Mouse (Mus musculus) common myeloid progenitor, adult 5-6 weeks (primary cell): ENCODE data around the gene Lyrm7. TPM values are rescaled to one million over a fixed set of nuclear protein-coding genes. Genes with fewer than 3 reads are reported as not detected.

Experiments
- ATAC-seq: replicated peaks from 2 replicates; pipeline ENCODE4 v1.8.0; 2016; ENCODE audit warnings: low read depth, mild to moderate bottlenecking, moderate TSS enrichment, inconsistent platforms; ENCODE audit not compliant: poor library complexity, severe bottlenecking
- total RNA-seq: library from RNA; stranded (forward); fragments of 200-1000, 187-1606 nt; gene quantifications from 2 replicates; pipeline ENCODE4 v1.2.3, GENCODE M21; 2017

Lyrm7 gene
- total RNA-seq, 1 experiment from 2014 or later, result 16.5 TPM

DNA sequence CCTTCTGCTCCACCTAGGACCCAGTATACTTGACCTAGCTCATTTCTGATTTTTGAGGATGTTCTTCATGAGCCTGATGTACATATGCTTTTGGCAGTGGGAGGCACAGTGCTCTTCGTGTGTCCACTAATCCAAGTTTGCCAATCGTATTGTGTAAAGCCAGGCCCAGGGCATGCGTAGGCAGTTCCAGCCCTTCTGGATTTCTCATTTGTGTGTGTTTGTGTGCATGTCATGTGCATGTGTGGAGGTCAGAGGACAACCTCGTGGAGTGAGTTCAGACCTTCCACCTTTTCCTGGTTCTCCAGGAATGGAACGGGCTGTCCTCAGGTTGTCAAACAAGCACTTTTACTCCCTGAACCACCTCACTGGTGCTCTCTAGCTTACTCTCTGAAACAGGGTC is 51.1 kb downstream of the Lyrm7 start:
- no peak for ATAC-seq

DNA sequence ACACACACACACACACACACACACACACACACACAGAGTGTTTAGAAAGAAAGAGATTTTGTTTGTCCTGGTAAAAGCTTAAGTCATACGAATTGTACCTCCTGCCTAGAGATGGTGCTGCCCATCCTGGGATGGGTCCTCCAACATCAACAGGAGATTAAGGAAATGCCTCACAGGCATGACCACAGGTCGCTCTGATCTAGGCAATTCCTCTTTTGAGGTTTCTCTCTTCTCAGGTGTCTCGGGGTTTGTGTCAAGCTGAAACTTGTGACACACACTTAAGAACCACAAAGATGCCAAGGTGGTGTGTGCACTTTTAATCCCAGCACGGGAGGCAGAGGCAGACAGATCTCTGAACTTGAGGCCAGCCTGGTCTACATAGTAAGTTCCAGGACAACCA is 52.5 kb downstream of the Lyrm7 start:
- ATAC-seq, result peak; percentile 37

DNA sequence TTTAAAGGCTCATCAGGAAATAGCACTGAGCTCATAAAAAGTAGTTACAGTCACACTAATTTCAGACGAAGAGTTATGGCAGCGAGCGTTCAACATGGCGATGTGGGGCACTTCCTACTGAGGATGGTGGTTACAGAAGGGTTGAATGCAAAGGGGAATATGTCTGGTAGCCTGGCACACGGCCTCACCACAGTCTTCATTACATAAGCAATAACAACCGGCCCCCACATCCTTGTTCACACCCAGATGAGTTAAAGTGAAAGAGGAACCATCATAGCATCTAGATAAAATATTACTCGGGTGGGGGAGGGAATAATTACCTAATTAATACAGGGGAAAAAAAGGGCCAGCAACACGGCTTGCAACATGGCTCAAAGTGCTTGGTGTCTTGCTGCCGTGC is 53.0 kb downstream of the Lyrm7 start:
- peak; percentile 96 for ATAC-seq

- no peak for ATAC-seq
These were observed 53.8 kb downstream of the Lyrm7 start for GRCm38 (mm10) chr11:54806891-54807290.

DNA sequence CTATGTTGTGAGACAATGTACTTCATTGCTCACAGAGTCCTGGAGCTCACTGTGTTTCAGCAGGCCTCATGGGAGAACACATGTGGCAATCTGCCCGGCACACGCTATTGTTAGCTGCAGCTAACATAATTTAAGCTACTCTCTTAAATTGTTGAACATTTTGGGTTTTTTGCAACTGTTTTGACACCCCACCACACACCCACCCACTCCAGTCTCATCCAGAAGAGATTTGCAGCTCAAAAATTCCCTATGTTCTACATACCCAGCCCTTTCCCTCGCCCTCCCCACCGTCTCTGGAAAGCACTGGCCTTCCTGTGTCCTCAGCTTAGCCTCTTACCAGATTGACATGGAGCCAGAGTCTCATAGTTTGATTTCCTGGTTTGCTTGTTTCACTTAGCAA is 55.5 kb downstream of the Lyrm7 start:
- ATAC-seq, result no peak

DNA sequence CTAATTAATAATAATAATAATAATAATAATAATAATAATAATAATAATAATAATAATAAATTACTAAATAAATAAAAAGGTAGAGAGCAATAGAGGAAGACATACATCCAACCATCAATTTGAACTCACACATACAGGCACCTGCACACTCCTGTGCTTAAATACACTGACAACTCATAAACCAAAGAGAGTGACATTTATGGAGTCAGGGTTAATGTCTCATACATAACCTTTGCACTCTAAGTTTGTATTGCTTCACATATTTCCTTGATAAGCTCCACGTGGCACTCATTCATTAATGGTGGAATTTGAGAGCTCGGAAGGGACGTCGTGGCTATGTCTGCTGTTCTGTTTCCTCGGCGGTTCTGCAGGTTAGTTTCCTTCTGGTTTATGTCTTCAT is 58.1 kb downstream of the Lyrm7 start:
- no peak for ATAC-seq

- ATAC-seq, result peak; percentile 99
These were observed 58.7 kb downstream of the Lyrm7 start for GRCm38 (mm10) chr11:54801791-54802558.

- no peak for ATAC-seq
These were observed 64.2 kb downstream of the Lyrm7 start for GRCm38 (mm10) chr11:54796551-54796950.

DNA sequence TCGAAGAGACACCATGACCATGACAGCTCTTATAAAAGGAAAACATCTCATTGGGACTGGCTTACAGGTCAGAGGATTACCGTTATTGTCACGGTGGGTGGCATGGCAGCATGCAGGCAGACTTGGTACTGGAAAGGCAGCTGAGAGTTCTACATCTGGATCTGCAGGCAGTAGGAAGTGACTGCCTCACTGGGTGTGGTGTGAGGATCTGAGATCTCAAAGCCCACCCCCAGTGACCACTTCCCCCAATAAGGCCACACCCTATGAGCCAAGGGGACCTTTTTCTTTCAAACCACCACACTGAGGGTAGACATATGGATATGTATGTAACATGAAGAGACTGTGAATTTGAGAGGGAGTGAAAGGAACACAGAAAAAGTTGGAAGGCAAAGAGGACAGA is 66.0 kb downstream of the Lyrm7 start:
- ATAC-seq, result peak; percentile 46

DNA sequence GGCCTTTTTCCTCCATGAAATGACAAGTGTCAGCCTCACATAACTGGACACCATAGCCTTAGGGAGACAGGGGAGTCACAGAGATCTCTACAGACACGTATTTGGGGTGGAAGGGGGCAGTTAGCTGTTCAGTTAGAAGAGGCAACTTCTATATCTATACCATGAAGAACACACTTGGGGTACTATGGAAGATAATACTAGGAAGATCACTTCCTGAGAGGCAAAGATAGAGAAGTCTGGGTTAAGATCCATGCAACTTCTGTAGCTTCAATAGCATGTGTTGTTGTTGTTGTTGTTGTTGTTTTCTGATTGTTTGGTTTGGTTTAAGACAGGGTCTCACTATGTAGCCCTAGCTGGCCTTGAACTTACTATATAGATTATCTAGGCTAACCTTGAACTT is 67.5 kb downstream of the Lyrm7 start:
- no peak for ATAC-seq

GRCm38 (mm10) chr11:54791458-54791857 is 69.3 kb downstream of the Lyrm7 start:
- ATAC-seq, result no peak

DNA sequence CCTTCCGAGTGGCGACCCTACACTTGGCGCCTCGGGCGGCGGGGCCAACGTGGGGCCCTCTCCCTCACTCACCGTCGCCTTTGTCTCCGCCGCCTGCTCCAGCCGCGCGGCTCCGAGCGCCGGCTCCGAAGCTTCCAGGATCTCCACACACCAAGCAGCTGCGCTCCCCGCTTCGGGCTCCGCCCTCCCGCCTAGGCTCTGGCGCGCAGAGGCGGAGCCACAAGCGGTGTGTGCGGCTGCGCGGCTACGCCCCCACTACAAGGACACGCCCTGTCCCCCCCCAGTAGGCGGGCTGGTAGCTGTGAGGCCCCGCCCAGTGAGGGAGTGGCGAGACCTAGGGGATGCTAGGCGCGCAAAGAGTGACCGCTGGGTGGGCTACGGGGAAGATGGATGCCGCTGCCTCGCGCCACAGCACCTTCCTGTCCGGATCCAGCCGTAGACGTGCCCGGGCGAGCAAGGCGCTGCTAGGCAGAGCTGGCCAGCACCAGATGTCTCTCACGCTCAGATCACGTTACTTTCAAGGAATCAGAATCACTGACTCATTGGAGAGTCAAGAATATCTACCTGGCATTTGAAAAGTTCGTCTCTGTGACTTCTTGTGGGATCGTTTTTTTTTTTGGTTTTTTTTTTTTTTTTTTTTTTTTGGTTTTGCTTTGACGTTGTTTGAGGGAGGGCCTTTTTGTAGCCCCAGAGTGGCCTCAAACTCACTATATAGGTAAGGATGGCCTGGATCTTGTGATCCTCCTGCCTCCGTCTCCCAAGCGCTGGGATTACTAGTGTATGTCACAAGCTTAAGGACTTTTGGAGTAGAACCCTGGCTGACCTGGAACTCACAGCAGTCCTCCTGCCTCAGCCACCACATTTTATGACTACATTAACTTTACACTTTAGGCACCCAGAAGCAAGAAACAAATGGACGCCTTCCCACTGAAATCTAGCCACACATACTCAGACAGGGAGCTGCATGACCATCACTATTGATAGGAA is 72.9 kb downstream of the Lyrm7 start, which contains the start of gene Cdc42se2:
Gene Cdc42se2 (minus strand): TSS at position 188 of the 987 bp plus-strand sequence.
- peak; percentile 99 for ATAC-seq

DNA sequence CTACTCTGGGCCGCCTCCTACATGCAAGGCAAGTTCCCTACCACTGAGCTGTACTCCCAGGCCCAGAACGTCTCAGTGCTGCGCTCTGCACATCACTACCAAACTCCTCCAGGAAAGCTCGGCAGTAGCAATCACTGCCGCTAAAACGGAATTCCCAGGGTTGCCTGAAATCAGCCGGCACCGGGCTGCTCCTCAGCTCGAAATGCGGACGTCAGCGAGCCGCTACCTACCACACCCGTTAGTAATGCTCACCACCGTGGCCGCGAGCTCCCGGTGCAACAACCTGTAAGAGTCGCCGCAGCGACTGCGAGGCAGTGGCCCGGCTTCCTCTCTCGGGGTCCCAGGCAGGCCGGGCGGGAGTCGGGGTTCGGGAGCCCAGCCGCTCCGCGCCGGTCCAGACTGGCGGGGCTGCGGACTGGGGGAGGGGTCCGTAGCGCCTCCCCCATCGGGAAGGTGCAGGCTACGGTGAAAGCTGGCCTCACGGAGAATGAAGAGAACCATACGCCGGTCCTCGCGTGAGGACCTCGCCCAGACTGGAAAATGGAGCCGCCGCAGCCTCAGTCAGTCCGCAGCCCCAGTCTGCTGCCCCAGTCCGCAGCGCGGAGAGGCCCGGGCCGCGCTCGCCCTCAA is 73.7 kb downstream of the Lyrm7 start:
- ATAC-seq, result peak; percentile 27

- ATAC-seq, result no peak
These were observed 75.2 kb downstream of the Lyrm7 start for GRCm38 (mm10) chr11:54785566-54785965.

GRCm38 (mm10) chr11:54784436-54784835 is 76.3 kb downstream of the Lyrm7 start:
- ATAC-seq, result no peak

GRCm38 (mm10) chr11:54782253-54782652 is 78.5 kb downstream of the Lyrm7 start:
- no peak for ATAC-seq

- no peak for ATAC-seq
These were observed 80.8 kb downstream of the Lyrm7 start for GRCm38 (mm10) chr11:54779946-54780345.

- ATAC-seq, result no peak
These were observed 82.4 kb downstream of the Lyrm7 start for GRCm38 (mm10) chr11:54778131-54778844.

DNA sequence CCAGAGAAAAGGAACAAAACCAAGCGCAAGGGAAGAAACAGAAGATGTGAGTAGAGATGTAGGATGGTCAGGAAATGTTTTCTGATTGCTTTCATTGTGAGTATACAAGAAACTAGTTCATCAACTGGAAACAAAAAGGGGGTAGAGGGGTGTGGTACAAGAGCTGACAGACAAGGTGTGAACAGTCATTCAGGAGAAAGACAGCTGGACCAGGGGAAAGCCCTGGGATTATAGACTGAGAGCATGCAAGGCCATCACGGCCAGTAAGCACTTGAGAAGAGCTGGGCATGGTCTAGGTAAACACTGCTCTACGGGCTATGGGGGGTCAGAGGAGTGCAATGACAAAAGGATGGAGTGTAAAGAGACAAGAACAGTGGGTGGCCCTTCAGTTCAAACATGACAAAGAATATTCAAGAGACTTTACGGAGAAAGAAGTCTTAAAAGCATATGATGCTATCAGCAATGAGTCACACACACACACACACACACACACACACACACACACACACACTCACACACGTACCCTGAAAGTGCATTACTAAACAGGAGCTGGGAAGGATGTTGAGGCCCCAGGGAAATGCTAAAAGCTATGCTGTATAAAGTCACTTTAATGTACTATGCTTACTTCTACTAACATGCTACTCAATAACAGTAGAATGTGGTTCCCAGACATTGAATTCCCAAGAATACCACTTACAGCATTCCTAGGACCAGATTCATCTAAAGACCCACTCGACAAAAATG is 83.2 kb downstream of the Lyrm7 start:
- ATAC-seq, result no peak
